Mouse (Mus musculus) left cerebral cortex, adult 11 months (tissue): ENCODE measurements around the gene Lin52.

Experiments
- DNase-seq: peaks from one replicate; pipeline ENCODE4 v3.0.0; 2022; ENCODE audit warnings: low spot score

Gene Lin52

DNA sequence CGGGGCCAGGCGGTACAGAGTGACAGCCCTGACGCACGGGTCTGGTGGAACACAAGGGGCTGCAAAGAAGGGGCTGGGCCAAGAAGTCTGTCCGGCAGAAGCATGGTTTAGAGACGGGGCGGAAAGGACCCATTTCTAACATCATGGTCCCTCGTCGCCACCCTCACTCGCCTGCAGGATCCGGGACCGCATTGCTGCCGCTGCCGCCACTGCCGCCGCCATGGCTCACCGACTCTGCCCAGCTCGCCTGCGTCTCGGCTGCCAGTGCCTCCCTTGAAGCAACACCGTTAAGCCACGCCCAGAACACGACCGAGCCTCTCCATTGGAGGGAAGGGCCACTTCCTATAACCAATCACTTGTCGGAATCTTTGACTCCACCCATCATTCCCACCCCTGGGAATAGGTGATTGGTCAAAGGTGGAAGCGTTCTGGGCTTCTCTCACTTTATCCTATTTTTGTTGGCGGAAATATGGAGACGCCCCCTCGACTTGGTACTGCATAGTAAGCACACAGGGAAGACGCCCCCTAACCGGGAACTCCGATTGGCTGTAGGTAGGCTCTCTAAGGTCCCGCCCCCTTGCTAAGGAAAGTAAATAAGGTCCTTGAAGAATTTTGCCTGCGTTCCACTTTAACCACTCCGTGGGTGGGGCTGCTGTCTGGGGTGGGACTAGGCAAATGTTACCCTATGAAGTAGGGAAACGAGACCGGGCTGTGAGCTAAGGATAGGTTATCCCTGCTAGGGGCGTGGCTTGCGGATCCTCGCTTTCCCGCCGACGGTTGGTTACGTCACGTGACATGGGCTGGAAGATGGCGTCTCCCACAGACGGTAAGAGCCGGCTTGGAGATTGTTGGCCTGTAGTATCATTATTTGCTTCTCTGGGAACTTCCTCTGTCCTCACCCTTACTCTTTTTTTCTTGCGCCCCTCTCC lies at the start of gene Lin52, which contains the start of gene Aldh6a1:
Lin52 (plus strand) TSS at position 705 of the 929 bp plus-strand sequence.
Aldh6a1 (minus strand) TSS at position 287 of the 929 bp plus-strand sequence.
- peak; percentile 99 for DNase-seq

DNA sequence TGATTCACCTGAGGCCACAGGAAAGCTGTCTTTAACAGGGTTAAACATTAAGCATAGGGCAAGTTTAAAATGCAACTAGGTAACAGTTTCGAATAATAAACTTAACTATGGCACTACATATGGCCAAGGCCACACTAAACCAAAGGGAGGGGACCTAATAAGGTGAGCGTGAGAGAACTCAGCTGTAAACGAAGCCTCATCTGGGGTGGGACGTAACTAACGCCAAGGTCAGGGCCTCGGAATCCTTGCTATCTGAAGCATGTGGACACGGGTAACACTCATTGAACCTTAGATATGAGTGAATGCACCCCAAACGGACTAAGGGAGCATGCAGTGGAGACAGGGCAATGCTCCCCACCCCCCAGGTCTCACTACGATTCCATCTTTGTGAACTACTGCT lies 48.3 kb upstream of the Lin52 start:
- no peak for DNase-seq

DNA sequence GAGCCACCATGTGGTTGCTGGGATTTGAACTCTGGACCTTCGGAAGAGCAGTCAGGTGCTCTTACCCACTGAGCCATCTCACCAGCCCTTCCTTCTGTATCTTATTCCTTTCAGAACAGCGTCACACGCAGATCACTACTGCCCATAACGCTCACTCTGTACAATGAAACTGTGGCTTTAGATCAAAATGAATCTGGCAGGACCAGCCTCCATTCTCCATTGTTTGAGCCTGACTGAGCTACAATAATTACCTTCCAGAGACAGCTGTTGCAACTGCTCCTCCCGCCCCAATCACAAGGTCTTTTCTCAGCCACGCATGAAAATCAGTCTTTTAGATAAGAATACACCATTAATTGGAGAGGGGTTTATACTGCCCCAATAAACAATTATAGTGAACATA lies 46.7 kb upstream of the Lin52 start:
- DNase-seq: no peak

DNA sequence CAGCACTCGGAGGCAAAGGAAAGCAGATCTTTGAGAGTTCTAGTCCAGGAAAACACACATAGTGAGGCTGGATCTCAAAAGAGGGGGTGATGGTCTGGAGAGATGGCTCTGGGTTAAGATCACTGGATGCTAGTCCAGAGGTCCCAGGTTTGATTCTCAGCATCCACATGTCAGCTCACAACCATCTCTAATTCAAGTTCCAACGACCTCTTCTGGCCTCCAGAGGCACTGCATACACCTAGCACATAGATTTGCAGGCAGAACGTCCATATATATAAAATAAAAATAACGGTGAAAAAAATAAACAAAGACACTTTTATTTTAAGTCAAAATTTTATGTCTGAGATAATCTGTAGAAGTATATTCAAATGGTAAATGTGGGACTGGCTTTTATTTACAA lies 44.0 kb upstream of the Lin52 start:
- no peak for DNase-seq

DNA sequence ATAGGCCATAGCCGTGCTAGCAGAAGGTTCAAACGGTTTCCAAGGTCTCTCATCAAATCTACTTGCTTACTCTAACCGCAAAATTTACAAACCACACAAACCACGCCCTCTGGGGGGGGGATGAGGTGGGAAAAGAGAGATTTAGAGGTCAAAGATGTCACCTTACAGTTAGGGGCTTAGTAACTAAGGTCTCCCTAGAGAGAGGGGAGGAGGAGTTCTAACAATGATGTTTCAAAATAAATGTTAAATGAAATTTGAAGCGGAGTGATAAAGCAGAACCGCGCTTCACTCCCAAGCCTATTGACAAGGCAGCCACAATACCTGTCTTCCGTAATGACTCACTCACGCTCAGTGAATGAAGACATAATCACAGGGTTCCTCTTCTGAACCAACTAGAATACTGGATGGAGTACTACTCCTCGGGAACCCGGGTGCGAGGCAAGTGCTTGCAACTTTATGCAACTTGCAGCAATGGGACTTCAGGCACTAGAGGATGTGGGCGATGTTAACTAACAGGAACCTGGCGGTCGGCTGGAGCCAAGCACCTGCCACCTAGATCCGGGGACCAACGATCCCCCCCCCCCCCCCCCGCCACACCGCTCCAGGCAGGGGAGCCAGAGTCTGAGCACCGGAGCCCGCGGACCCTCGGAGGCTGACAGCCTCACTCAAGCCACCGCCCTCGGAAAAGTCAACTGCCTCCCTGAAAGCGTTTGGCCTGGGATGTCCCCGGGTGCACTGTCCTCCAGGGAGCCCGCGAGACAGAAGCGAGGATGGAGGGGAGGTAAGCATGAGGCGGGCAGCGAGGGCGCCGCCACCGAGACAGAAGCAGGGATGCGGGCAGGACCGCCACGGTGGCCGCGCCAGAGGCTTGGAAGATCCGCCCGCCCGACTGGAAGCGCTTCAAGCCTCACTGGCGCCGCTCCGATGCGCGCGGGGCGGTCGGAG lies 43.1 kb upstream of the Lin52 start:
- no peak for DNase-seq

DNA sequence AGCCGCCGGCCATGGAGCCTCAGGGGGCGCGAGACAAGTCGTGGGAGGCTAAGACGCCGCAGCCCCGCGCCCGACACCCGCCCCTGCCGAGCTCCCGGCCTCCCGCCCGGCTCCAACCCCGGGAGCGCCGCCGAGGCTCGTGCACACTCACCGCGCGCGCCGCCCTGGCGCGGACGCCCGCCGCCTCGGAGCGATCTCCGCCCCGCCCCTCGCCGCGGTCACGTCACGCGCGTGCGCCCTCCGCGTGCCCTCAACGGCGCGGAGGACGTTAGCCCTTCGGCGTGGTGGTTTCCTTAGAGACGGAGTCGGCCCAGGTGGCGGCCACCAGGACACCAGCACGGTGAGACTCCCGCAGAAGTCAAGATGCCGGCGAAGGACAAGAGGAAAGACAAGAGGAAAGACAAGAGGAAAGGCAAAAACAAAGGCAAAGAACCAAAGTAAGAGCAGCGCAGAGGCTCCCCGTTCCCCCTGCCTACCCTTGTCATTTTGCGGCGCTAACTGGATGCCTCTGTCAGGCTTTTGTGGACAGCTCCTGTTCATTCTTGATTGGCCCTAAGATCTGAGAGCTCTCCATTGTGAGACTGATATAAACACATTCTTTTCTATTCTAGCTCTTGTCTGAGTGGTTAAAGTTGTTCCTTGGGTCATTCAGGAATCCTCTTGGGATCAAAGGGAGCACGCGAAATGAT lies 42.3 kb upstream of the Lin52 start, which contains the start of the genes Entpd5 and Bbof1:
Entpd5 (minus strand) TSS at position 211 of the 689 bp plus-strand sequence.
Bbof1 (plus strand) TSS at position 253 of the 689 bp plus-strand sequence.
- DNase-seq: peak; percentile 83

DNA sequence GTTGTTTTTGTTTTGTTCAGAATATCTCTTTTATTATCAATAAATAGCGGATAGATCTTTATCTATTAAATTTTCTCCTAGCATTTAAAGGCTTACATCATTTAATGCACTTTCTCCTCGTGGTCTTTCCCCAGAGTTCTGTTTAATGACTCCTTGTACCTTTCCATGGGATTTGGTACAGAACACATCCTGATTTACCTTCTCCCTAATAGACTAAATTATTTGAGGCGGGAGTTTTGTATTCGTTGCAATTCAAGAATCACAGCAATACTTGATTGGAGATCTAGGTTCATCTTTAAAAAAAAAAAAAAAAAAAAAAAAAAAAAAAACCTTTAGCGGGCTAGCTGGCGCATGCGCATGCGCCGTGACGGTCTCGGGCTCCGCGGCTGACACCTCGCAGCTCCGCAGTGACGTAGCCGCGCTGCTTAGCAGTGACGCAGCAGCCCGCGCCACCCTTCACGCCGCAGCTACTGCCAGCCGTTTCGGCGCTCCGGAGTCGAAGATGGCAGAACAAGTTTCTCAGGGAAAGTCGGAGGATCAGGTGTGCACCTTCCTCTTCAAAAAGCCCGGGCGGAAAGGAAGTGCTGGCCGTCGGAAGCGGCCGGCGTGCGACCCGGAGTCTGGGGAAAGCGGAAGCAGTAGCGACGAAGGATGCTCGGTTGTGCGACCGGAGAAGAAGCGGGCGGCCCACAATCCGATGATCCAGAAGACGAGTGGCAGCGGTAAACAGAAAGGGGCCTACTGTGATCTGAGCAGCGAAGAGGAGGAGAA lies 34.2 kb upstream of the Lin52 start, which contains the start of gene Rnf113a2:
Rnf113a2 (plus strand) TSS at position 363 of the 771 bp plus-strand sequence.
- DNase-seq: peak; percentile 75

DNA sequence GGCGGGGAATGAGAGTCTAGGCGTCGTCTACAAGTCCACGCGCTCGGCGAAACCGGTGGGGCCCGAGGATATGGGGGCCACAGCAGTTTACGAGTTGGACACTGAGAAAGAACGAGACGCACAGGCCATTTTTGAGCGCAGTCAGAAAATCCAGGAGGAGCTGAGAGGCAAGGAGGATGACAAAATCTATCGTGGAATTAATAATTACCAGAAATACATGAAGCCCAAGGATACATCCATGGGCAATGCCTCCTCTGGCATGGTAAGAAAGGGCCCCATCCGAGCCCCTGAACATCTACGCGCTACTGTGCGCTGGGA lies 33.7 kb upstream of the Lin52 start:
- DNase-seq: no peak

DNA sequence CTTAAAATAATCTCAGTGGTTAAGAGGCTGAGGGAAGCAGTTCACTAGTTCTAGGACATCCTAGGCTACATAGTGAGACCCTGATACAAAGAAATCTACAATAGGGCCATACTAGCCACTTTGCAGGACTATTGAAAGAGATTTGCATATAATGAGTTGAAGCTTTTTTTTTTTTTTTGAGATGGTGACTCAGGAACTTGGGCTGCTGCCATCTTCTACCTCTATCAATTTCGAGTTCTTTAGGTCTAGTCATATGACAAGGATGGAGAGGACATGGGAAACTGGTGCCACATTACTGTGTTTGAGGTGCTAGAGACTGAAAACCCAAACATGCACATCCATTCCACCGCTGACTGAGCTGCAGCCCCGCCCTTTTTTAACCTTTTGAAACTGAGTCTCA lies 27.2 kb upstream of the Lin52 start:
- DNase-seq: no peak

DNA sequence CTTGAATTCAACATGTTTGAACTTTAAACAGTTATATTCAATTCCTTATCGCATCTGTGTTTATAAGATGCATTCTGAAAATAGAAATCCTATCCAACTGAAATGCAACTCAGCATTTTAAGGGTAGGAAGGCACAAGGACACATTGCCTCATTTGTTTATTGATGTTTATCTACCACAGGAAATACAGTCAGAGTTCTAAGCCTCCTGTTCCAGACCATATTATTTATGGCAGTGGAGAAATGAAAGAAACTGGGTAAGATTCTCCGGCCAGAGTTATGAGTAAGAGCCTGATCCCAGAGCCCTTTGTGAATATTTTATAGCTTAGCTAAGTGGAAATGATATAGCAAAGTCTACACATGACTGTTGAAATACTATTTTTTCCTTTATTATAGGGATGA lies 21.4 kb upstream of the Lin52 start:
- DNase-seq: no peak

DNA sequence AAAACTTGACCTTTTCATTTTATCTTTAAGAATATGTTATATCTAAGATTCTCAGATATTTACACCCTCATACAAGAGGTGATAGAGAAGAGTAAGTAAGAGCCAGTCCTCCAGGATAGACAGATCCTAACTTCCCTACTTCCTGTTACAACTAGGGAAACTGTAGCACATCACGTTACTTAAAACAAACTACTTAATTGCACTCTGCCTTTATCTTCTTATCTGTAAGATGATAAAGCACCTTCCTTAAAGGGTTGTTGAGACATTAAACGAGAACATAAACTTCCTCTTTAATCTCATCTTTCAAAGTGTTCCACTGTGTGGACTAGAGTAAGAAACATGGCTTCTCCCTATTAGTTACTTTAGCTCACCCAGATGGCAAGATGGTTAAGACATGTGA lies 12.5 kb upstream of the Lin52 start:
- DNase-seq: no peak

DNA sequence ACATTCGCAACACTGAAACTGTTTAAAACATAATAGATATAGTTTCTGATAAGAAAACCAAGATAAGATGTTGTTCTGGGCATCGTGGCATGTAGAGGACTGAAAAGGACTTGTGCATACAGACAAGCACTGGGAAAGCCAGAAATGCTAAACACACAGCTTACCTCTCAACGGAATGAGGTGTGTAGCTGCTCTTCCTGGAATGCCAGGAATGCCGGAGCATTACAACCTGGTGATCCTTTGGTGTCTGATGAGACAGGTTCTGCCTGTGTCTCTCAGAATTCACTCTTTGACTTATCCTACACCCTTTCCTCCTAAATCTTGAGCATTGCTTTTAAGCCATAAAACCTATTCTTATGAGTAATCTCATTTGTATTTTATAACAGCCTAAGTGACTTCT lies 8.7 kb upstream of the Lin52 start:
- DNase-seq: no peak

DNA sequence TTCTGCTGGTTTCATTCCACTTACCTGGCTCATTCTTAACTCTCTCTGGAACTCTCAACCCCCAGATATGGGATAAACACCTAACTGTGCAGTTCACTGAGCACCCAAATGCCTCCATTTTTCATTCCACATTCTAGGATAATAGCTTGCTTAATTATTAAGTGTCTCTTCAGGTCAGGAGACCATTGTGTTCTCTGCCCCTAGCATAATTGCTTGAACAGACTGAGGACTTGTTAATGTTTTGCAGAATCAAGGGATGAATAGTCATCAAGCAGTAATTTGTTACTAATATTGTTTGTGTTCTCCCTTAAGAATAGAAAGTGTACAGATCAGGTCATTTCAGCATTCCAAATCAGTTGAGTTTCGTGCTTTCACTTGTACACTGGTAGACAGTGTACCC lies 3.8 kb upstream of the Lin52 start:
- no peak for DNase-seq

DNA sequence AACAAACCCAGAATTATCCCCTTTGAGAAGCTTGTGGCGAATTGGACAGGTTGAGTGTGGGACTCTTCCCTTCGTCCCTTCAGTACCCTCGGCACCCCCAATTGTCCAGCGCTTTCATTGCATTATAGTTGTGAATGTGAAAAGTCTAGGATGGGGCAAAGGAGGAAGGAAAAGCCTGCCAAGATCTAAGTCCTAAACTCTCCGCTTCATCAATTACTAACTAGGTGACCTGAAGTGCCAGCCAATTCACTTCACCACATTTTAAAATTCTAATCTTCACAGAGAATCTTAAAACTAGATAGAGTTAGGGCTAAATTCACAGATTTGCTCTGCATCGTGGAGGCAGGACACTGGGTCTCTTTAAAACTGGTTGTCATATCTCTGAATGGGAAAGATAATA lies 3.0 kb upstream of the Lin52 start:
- no peak for DNase-seq

DNA sequence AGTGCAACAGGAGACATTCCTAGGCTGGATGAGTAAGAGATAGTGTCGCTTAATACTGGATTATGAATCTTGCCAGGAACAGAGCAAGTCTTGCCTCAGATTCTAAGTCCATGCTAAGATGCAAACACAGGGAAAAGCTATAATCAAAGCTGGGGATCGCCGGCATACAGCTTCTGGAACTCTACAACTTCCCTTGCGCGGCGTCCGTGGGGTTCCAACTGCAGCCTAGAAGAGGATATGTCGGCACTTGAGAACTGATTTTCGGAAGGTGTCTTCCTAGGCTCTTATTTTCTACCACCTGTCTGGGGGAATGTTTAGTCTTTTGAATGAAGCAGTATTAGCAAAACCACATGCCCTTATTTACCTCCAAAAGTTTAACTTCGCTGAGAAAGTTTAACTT lies 1.3 kb upstream of the Lin52 start:
- no peak for DNase-seq

DNA sequence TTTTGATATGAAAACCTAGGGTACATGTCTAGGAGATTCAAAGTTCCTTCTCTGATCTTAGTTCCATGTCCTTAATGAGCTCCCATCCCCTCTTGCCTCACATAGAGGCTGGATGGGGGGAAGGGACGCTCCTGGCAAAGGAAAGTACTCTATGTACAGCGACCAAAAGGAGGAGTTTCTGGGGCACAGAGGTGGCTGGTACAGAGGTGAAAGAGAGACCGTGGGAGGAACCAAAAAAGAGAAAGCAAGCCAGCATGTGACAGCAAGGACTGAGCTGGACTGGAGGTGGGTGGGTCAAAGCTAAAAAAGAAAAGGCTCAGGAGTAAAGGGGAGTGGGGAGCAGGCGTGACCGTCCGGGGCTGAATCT lies 888 bp upstream of the Lin52 start:
- no peak for DNase-seq

DNA sequence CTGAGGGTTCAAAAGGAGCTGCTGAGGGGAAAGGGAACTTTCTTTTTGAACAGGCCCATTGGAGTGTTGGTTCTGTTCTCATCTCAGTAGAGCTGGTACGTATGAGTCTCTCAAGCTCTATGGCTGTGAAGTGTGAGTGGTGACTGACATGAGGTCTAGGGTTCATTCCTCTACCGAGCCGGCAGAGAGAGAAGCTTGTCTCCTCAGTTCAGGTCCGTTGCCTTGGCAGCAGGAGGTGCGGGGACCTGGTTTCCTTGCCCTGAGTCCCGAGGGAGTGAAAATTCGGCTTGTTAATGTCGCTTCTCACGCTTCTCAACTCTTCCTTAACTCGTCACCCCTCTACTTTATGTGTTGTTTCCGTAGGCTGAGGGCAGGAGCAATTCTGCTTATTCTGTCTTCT lies 579 bp downstream of the Lin52 start:
- no peak for DNase-seq

DNA sequence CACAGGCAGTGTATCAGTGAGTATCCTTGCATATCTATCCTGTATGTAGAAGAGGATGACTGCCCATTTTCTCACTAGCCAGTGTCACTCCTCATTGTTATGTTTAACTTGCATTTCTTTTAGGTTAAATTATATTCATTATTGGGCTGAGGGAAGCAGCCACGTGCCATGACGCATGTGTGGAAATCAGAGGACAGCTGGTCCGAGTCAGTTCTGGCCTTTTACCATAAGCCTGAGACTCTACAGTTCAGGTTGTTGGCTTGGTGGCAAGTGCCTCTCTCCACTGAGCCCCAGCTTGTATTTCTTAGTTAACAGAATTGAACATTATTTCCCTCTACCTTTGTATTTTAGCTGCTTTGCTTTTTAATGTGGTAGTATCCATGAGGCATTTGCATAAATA lies 5.7 kb downstream of the Lin52 start:
- DNase-seq: no peak

DNA sequence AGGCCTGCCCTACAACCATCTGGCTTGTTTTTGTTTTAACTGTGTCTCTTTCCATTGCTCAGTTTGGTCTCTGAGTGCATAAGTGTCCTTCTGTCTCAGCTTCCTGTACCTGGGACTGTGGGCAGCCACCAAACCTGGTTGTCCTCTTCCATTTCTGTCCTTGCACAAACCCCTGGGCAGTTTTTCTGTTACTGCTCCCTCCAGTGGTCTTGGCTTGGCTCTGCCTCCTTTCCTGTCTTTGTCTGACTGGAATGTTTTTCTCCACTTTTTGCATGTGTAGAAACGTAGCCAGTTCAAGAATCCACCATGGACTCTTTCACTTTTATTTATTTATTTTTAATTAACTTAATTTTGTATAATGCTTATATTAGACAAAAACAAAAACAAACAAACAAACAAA lies 8.6 kb downstream of the Lin52 start:
- DNase-seq: no peak

DNA sequence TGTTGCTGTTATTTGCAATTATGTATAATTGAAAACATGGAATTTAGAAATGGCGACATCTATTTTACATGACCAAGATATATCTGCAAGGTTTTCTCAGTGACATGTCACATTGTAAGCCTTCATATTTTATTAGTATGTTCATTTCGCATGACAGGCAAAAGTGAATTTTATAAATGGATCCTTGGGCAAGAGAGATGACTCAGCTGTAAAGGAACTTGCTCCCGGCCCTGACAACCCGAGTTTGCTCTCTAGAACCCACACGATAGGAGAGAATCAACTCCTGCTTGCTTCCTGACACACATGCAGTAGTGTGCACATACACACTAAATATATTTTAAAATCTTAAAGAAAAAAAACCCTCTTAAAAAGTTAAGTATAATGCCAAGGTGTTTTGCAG lies 10.2 kb downstream of the Lin52 start:
- DNase-seq: no peak

DNA sequence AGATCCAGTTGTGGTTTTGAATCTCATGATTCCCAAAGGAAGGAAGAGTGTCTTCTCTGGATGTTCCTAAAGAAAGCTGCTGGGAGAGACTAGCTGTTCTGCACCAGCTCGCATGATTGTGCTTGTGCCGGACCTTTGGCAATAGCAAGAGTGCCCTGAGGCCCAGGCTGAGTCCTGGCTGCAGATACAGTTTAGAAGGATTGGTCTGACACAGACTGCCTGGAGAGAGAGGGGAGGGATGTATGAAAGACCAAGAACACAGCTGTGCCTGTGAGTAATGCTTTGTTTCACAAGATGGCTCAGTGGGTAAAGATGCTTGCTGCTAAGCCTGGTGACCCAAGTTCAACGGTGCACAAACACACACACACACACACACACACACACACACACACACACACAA lies 11.6 kb downstream of the Lin52 start:
- DNase-seq: no peak
